Mouse (Mus musculus): Measurements from ENCODE around the gene Aif1.

- TF ChIP-seq POLR2A (IDR thresholded peaks at IDR 0.05; ENCODE audit: control insufficient read depth, extremely low read depth, insufficient read depth, low read length, poor library complexity) (no peak), CTCF (IDR thresholded peaks at IDR 0.05; ENCODE audit: borderline replicate concordance, control insufficient read depth, extremely low read depth, insufficient read depth, low read length, poor library complexity) (no peak)
Measured at GRCm38 (mm10) chr17:35190096-35190495, 14.2 kb upstream of the Aif1 start.

Data from thymus, adult 2 months (tissue).